Mouse (Mus musculus): Measurements from ENCODE around the gene Unc79. TPM values are rescaled to one million over a fixed set of nuclear protein-coding genes. Genes with fewer than 3 reads are reported as not detected.
A peak's percentile ranks its signal among the peaks of the same experiment; 100 is the strongest.

The Unc79 gene
- polyA plus RNA-seq, 1 experiment = 0.57 TPM

DNA sequence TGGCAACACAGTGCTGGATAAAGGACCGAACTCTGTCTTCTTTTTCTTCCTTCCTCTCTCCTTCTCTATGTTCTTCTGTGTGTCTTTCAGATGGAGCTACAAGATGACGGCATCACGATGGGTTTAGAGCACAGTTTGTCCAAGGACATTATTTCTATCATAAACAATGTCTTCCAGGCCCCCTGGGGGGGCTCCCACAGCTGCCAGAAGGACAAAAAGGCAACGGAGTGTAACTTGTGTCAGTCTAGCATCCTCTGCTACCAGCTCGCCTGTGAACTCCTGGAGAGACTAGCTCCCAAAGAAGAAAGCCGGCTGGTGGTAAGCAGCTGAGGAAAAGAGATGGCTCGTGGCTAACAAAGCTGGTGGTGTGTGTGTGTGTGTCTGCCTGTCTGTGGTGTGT, 130.1 kb downstream of the Unc79 start:
- Histone ChIP-seq H3K4me1 (ENCODE audit: control insufficient read depth, insufficient read depth, low read length) (no peaks in the 10 kb centered on the region), H3K27ac (ENCODE audit: control insufficient read depth, insufficient read depth, low read depth, low read length, poor library complexity) (no peak overlapping the region), H3K4me3 (replicated peaks; ENCODE audit: control insufficient read depth, low read depth, low read length) (no peak overlapping the region)
- WGBS = 67% methylated on average over 7 of the region's 7 CpGs
- TF ChIP-seq CTCF (IDR thresholded peaks at IDR 0.05; ENCODE audit: control insufficient read depth, insufficient read depth, low read length) (no peak), POLR2A (IDR thresholded peaks at IDR 0.05; ENCODE audit: borderline replicate concordance, control insufficient read depth, low read depth, low read length) (no peak)

DNA sequence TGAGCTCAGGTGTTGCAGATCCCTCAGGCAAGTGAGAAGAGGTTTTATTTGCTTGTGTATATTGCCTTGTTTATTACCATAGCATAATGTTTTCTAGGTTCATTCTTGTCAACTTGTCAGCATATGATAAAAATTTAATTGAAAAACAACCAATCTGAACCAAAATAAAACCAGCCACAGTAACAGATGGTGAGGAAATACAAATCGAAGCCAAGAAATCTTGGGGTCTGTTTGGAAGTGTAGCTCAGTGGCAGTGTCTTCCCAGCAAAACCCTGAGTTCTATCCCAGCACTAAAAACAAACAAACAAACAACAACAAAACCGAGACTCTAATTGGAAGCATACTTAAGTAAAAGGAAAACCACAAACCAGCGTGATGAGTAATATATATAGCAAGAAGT, 131.4 kb downstream of the Unc79 start:
- Histone ChIP-seq H3K4me3 (replicated peaks; ENCODE audit: control insufficient read depth, low read depth, low read length) (no peak overlapping the region), H3K27ac (ENCODE audit: control insufficient read depth, insufficient read depth, low read depth, low read length, poor library complexity) (no peak overlapping the region), H3K4me1 (ENCODE audit: control insufficient read depth, insufficient read depth, low read length) (no peaks in the 10 kb centered on the region)
- WGBS = 23% methylated on average over 3 of the region's 3 CpGs
- TF ChIP-seq POLR2A (IDR thresholded peaks at IDR 0.05; ENCODE audit: borderline replicate concordance, control insufficient read depth, low read depth, low read length) (no peak), CTCF (IDR thresholded peaks at IDR 0.05; ENCODE audit: control insufficient read depth, insufficient read depth, low read length) (no peak)

GRCm38 (mm10) chr12:103091831-103092230, 143.2 kb downstream of the Unc79 start:
- WGBS = 74% methylated on average over 6 of the region's 6 CpGs
- Histone ChIP-seq H3K4me3 (replicated peaks; ENCODE audit: control insufficient read depth, low read depth, low read length) (no peak overlapping the region), H3K27ac (ENCODE audit: control insufficient read depth, insufficient read depth, low read depth, low read length, poor library complexity) (no peak overlapping the region), H3K4me1 (ENCODE audit: control insufficient read depth, insufficient read depth, low read length) (no peaks in the 10 kb centered on the region)
- TF ChIP-seq CTCF (IDR thresholded peaks at IDR 0.05; ENCODE audit: control insufficient read depth, insufficient read depth, low read length) (no peak), POLR2A (IDR thresholded peaks at IDR 0.05; ENCODE audit: borderline replicate concordance, control insufficient read depth, low read depth, low read length) (no peak)

GRCm38 (mm10) chr12:103095160-103095559, 146.5 kb downstream of the Unc79 start:
- 75% methylated on average over 5 of the region's 5 CpGs for WGBS
- no peak overlapping the region for H3K27ac ChIP-seq (ENCODE audit: control insufficient read depth, insufficient read depth, low read depth, low read length, poor library complexity)
- TF ChIP-seq POLR2A (IDR thresholded peaks at IDR 0.05; ENCODE audit: borderline replicate concordance, control insufficient read depth, low read depth, low read length) = no peak
- no peak for TF ChIP-seq CTCF (IDR thresholded peaks at IDR 0.05; ENCODE audit: control insufficient read depth, insufficient read depth, low read length)
- H3K4me1 ChIP-seq (ENCODE audit: control insufficient read depth, insufficient read depth, low read length) = no peaks in the 10 kb centered on the region
- H3K4me3 ChIP-seq (replicated peaks; ENCODE audit: control insufficient read depth, low read depth, low read length) = no peak overlapping the region

- WGBS = 24% methylated on average over 1 of the region's 1 CpGs
- H3K27ac ChIP-seq (ENCODE audit: control insufficient read depth, insufficient read depth, low read depth, low read length, poor library complexity) = no peak overlapping the region
- no peak for TF ChIP-seq CTCF (IDR thresholded peaks at IDR 0.05; ENCODE audit: control insufficient read depth, insufficient read depth, low read length)
- TF ChIP-seq POLR2A (IDR thresholded peaks at IDR 0.05; ENCODE audit: borderline replicate concordance, control insufficient read depth, low read depth, low read length) = no peak
- no peaks in the 10 kb centered on the region for H3K4me1 ChIP-seq (ENCODE audit: control insufficient read depth, insufficient read depth, low read length)
- H3K4me3 ChIP-seq (replicated peaks; ENCODE audit: control insufficient read depth, low read depth, low read length) = no peak overlapping the region
These were observed 150.5 kb downstream of the Unc79 start for GRCm38 (mm10) chr12:103099185-103099584.

- WGBS = 62% methylated on average over 5 of the region's 5 CpGs
- Histone ChIP-seq H3K4me1 (ENCODE audit: control insufficient read depth, insufficient read depth, low read length) (no peaks in the 10 kb centered on the region), H3K4me3 (replicated peaks; ENCODE audit: control insufficient read depth, low read depth, low read length) (no peak overlapping the region), H3K27ac (ENCODE audit: control insufficient read depth, insufficient read depth, low read depth, low read length, poor library complexity) (no peak overlapping the region)
- TF ChIP-seq CTCF (IDR thresholded peaks at IDR 0.05; ENCODE audit: control insufficient read depth, insufficient read depth, low read length) (peak; percentile 26; the same call in 1 of the 2 replicates), POLR2A (IDR thresholded peaks at IDR 0.05; ENCODE audit: borderline replicate concordance, control insufficient read depth, low read depth, low read length) (no peak)
These were observed 151.4 kb downstream of the Unc79 start for GRCm38 (mm10) chr12:103100088-103100487.

- TF ChIP-seq CTCF (IDR thresholded peaks at IDR 0.05; ENCODE audit: control insufficient read depth, insufficient read depth, low read length) = no peak
- TF ChIP-seq POLR2A (IDR thresholded peaks at IDR 0.05; ENCODE audit: borderline replicate concordance, control insufficient read depth, low read depth, low read length) = no peak
- H3K27ac ChIP-seq (ENCODE audit: control insufficient read depth, insufficient read depth, low read depth, low read length, poor library complexity) = no peak overlapping the region
- H3K4me3 ChIP-seq (replicated peaks; ENCODE audit: control insufficient read depth, low read depth, low read length) = no peak overlapping the region
- H3K4me1 ChIP-seq (ENCODE audit: control insufficient read depth, insufficient read depth, low read length) = no peaks in the 10 kb centered on the region
- WGBS = 50% methylated on average over 2 of the region's 2 CpGs
These were observed 154.4 kb downstream of the Unc79 start for GRCm38 (mm10) chr12:103103041-103103440.

- WGBS = 6% methylated on average over 5 of the region's 5 CpGs
These were observed 154.9 kb downstream of the Unc79 start for GRCm38 (mm10) chr12:103103601-103104000.

DNA sequence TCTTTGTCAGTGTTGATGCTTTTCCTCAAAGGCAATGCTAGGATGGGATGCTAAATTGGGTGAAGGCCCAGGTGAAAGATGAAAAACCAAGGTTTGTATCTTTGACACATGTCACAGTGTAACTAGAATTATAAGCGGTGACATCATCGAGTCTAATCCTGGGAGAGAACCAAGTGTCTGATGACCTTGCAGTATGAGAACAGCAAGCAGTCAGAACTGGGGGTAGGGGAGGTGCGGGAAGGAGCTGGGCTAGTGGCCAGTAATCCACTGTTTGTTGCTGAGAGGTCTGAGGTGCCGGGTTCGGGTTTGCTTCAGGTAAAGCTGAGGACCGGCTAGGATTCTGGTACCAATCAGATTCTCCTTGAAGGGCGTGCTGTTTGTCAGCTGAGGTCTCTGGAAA, 160.6 kb downstream of the Unc79 start:
- TF ChIP-seq POLR2A (IDR thresholded peaks at IDR 0.05; ENCODE audit: borderline replicate concordance, control insufficient read depth, low read depth, low read length) (no peak), CTCF (IDR thresholded peaks at IDR 0.05; ENCODE audit: control insufficient read depth, insufficient read depth, low read length) (no peak)
- Histone ChIP-seq H3K27ac (ENCODE audit: control insufficient read depth, insufficient read depth, low read depth, low read length, poor library complexity) (no peak overlapping the region), H3K4me1 (ENCODE audit: control insufficient read depth, insufficient read depth, low read length) (no peaks in the 10 kb centered on the region), H3K4me3 (replicated peaks; ENCODE audit: control insufficient read depth, low read depth, low read length) (no peak overlapping the region)
- WGBS = 83% methylated on average over 7 of the region's 7 CpGs

More at GRCm38 (mm10) chr12:103103601-103104000, 154.9 kb downstream of the Unc79 start:
- Histone ChIP-seq H3K4me3 (replicated peaks; ENCODE audit: control insufficient read depth, low read depth, low read length) (no peak overlapping the region), H3K27ac (ENCODE audit: control insufficient read depth, insufficient read depth, low read depth, low read length, poor library complexity) (no peak overlapping the region), H3K4me1 (ENCODE audit: control insufficient read depth, insufficient read depth, low read length) (no peaks in the 10 kb centered on the region)
- no peak for TF ChIP-seq POLR2A (IDR thresholded peaks at IDR 0.05; ENCODE audit: borderline replicate concordance, control insufficient read depth, low read depth, low read length)
- no peak for TF ChIP-seq CTCF (IDR thresholded peaks at IDR 0.05; ENCODE audit: control insufficient read depth, insufficient read depth, low read length)

Measured in bone marrow, adult 2 months (tissue).